Mouse (Mus musculus): ENCODE data around the gene Rnf217.

Gene Rnf217

DNA sequence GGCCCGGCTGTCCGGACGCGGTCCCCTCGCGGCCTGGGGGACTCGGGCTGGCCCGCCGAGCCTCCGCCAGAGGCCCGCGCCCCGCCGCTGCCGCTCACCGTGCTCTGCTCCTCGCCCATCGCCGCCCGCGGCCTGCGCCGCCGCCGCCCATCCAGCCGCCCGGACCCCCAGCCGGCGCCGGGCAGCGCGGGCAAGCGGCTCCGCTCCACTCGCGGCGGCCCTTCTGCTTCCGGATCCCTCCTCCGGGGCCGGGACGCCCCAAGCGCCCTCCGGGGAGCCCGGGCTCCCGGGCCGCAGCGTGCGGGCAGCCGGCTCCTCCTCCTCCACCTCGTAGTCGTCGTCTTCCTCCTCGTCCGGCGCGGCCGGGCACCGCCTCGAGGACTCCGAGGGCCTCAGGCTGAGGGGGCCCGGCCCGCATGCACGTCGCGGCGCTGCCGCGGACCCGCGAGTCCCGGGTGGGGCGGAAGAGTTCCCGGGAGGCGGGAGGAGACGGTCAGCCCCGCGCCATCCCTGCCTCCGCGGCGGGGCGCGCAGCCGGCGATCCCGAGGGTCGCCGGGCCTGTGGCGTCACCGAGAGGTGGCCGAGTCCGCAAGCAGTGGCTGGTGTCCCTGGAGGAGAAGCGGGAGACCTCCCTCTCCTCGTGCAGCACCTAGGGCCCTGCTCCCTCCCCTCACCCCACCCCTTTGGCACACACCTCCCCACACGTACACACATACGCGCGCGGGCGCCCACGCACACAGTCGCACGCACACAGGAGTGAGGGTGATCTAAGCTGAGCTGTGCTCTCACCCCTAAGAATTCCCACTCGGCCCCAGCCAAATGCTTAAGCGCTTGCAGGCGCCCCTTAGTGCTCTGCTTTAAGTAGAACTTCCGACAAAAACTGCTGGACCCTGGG, at the start of gene Rnf217:
Rnf217 (minus strand) TSS at position 119 of the 896 bp plus-strand sequence.
- DNase-seq = peak; percentile 76

DNA sequence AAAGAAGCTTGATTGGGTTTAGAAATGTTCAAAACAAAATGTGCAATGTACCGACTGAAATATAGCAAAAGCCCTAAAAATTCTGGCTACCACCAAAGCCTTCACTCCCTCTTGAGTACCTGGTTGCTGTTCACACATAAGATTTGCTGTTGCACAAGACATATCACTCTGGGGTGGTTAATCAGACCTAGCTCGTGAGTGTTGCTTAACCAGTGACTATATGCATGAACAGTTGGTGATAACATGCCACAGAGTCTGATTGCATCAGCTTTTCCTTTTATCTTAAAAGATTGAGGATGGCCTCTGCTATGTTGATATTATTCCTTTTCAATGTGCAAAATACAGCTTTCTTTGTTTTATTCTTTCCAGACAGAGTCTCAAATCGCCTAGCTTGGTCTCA, 38.3 kb upstream of the Rnf217 start:
- DNase-seq = no peak

DNA sequence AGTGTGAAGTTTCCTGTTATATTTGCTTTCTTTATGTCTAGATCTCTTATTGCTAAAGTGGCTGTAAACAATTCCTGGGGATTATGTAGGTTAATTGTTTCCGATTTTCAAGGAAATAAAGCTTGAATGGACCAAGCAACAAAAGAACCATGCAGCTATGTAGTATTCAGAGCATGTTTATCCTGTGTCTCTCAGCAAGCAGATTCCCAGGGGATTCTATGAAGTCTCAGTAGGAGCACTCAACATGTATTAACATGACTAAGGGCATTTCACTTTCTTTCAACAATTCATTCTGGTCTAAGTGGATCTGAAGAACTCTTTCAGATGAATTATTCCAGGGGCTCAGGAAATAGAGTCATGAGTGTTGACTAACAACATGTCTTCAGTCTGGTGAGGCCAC, 37.1 kb upstream of the Rnf217 start:
- no peak for DNase-seq

DNA sequence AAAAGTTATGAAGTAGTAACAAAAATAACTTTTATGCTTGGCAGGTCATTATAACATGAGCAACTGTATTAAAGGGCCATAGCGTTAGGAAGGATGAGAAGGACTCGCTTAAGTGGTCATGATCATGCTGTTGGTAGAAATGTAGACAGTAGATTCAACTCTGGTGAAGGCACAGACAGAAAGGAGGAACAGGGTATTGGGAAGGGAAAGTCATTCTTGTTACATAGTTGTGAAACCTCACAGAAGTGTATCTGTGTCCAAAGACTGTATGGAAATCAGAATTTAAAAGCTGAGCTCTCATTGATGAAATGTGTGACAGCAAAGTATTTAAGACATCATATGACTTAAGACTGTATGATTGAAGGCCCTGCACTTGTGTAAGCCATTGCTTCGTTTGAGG, 26.1 kb upstream of the Rnf217 start:
- no peak for DNase-seq

DNA sequence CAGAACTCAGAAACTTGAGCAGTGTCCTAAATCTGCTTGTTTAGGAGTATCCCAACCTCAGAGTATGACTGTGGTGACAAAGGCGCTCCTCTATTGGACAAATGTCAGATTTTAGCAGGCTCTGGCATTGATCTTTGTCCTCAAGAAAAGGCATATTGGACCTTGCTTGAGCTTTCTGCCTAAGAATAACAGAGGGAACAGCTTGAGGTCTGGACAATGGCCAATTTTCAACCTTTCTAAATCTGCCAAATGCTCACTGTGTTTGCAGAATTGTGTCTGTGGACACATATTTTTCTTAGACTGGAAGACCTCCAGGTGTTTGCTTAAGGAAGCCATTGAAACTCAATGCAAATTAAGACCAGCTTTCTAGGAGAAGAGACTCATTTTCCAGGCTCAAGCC, 23.0 kb upstream of the Rnf217 start:
- peak; percentile 23 for DNase-seq

DNA sequence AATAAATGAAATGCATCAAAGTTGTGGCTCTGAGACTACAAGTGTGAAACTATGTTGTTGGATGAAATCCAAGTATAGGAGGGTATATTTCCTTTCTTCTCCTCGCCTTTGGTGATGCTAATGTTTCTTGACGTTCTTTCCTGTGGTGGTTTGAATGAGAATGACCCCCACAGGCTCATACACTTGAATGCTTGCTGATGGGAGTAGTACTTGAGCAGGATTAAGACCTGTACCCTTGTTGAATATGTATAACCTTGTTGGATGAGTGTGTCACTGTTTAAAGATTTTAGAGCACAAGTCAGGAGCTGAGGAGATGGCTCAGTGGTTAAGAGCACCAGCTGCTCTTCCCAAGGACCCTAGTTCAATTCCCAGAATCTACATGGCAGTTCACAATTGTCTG, 6.4 kb upstream of the Rnf217 start:
- no peak for DNase-seq

DNA sequence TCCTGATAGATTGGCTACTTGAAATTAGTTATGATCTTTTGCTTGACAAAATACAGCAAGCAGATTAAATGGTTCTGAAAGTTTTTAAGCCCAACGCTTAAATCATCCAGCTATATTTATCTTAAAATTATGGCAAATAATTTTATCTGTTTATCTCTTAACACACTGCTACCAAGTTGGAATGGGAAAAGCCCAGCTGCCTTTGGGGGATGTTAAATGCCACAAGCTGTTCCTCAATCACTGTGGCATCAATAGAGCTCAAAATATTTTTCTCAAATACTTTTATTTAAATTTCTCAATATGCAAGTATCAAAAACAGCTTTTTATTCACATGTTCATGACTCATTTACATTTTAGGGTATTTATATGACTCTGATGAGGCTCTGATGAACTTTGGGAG, 5.1 kb upstream of the Rnf217 start:
- DNase-seq = no peak

DNA sequence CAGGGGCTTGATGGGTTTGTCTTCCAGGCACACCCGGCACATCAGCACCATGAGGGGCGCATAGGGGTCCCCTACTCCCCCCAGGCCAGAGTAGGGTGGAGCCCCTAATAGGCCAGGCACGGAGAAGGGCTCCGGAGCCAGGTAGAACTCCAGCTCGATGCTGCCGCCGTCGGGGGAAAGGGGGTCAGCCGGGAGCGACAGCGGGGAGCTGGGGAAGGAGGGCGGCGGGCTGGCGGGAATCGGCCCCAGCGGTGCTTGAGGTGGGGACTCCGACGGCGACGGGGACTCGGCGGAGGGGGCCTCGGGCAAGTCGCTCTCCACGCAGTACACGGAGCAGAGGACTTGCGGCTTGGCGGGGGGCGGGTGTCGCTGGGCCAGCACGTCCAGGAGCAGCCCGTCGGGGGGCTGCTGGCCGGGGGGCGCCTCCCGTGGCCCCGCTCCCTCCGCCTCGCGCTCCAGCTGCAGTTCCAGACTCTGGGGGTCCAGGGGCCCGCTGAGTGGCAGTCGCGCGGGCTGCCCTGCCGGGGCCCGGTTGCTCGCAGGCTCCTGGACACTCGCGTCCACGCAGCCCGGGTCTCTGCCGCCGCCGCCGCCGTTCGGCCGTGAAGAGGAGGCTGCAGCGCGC, 431 bp downstream of the Rnf217 start:
- peak; percentile 44 for DNase-seq

DNA sequence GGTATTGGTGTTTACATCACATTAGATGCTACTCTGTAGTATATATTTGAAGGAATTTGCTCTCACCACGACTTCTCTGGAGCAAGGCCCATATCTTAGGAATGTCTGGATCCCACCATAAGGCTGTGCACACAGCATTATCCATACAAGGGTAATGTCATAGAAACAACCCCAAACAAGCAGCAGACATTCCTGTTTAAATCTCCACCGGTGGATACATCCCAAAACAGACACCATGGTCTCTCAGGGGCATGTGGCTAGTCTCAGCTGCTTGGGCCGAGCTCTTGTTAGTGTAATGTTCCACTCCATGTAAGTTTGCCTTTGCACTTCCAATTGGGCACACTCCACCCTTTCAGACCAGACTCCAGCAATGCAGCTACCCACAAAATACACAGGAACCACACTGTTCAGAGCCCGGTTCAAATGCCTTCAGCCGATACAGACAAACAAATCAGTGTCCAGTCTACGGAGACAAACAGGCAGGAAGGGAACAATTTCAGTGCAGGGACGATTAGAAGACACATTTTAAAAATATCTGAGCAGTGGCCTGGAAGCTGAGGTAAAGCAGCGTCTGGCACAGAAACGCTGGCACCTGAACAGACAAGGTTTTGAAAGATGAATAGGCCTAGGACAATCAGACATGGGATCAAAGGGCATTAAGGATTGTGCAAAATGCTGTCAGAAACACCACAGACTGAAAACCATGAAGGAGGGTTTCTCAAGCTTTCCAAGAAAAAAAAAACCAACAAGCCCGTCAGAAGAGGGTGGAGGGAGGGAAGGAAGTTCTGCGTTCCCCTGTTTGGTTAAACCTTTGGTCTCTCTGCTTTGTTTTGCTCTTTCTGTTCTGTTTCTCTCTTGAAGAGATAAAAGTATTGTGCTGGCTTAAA, 1.8 kb downstream of the Rnf217 start:
- DNase-seq = no peak

DNA sequence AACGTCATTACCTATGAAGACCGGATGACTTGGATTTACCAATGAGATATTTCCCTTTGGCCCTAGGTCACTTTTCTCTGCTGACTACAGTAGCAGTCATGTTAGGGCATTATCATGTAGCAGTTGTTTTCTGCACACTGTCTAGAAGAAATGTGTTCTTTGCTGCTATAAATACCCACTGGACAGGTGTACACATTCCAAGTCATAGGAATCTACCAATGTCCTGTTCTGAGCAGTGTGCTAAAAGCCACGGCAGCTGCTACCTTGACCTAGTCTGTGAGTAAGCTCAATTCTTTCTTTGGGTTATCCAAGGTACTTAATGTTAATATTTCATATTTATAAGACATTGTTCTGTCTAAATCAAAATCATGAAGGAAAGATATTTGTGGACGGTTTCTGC, 5.1 kb downstream of the Rnf217 start:
- no peak for DNase-seq

DNA sequence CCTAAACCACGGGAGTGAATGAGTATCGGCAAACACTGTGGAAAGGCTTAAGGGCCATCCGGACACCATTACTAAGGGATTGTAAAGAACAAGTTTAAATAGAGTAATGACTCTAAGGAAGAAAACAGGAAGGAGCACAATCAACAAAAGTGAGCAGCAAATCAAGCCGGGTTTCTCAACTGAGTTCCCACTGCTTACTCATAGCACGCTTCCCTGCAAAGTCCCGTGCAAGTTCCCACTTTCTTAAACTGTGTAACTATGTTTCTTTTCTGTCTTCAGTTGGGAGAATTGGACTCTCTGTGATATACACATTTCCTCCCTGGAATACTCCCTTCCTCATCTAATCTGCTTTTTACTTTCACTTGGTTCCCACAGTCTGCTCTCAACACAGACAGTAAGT, 8.9 kb downstream of the Rnf217 start:
- DNase-seq = no peak

DNA sequence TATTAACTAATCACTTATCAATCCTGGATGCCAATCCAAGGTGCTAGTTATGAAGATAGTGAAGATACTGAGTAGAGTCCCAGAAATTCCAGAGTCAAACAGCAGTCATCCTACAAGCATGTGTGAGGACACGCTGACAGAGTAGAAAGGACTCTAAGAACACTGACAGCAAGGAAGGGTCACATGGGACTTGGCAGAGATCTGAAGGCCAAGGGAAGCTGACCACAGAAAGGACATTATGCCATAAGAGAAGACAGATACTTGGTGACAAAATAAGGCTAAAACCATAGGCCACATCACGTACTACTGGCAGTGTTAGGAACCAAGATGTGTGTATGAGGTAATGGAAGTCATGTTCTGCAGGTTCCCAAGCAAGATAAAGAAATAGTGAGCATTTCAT, 11.1 kb downstream of the Rnf217 start:
- no peak for DNase-seq

DNA sequence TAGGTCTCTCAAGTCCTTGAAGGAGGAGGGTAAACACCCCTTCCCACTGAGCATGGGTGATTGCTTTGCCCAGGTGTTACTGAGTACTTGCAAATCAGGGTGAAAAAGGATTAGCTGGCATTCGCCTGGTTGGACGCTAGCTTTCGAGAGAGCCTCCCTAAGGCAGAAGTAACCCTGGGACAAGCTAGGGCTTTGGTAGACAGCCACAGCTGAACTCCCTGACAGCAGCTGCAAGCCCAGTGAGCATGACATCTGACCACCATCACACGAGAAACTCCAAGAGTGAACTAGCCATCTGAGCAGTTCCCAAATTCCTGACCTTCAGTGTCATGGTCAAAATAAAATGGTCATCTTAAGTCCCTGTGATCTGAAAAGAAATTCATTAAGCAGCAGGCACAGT, 12.2 kb downstream of the Rnf217 start:
- no peak for DNase-seq

DNA sequence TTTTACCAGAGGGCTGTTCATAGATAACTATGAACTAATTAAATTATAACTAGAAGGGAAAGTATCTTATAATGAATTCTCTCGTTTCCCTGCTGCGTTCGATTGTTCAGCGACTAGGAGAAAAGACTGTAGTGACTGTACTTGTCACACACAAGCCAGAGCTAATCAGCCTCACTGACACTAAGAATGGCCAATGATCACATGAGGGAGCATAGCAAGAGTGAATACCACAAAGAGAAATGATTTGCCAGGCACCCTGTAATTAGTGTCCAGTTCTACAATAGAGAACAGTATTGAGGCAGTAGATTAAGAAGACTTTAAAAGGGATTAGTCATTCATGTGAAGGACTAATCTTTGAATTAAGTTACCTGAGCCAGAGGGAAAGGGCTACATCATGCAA, 13.7 kb downstream of the Rnf217 start:
- DNase-seq = no peak

DNA sequence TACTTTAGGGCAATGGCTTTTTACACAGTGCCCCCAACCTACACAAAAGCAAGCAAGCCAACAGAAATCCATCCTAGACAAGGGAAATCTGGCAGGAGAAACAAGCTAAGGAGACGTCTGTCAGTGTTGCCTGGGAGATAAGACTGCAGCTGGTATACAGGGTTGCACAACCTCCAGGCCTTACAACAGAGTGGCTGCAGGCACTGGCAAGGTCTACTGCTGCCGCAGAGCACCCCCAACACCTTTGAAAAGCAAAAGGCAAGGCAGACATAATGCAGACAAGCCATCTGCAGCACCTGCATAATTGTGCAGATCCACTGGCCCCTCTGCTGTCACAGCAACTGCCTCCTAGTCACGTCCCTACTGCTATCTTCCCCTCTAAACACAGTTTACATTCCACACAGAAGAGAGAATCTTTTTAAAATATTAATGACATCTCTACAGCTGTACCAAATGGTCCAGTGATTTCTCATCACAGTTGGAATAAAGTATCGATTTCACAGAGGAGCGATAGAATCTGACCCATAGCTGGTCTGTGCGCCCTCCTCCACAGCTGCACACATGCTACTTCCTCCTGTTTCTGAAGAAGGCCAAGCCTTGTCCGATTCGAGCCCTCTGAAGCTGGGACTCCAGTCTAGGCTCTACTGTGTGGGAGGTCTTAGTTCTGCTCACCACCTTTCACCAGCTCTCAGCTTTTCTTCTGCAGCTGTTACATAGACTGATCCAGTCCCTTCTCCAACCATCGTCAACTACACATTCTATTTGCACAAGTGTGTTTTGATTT, 16.1 kb downstream of the Rnf217 start:
- no peak for DNase-seq

DNA sequence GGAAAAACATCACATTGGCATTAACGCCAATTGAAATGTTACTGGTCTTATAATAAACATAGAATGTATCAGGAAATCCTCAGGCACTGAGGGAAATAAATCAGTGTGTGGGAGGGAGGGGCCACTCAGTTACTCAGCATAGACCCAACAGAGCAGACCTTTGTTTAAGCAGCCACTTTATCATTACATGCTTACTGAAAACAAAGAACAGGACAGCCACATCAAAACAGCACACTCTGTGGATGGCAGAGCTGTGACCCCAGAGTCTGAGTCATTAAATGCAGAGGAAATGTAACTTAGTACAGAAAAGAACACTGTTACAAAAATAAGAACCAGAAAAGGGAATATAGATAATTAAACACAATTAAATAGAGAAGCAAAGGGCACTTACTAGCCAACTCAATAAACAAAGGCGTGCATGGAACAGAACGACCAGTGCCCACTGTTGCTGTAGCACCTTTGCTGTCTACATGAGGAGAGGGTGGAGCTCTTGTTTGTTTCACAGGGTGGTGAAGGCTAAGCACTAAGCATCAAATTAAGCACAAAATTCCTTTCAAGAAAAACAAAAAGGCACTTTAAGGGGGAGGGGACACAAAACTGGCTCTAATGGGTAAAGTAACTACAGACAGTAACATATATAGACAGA, 16.8 kb downstream of the Rnf217 start:
- DNase-seq = no peak

DNA sequence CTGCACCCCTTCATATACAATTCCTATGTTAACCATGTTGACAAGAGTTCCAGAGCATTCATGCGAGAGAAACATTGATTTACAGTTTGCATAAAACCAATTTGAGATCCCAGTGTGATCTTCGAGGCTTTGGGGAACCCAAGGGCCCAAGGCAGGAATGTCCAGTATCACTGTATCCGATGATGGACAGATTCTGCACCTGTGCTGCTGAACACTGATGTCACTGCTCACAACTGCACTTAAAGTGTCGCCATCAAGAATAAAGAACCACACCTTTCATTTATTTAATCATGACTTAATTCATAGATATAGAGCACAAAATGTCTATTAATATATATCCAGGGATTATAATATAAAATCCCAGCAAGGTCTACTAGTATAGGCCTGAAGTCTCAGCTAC, 28.3 kb downstream of the Rnf217 start:
- DNase-seq = no peak

DNA sequence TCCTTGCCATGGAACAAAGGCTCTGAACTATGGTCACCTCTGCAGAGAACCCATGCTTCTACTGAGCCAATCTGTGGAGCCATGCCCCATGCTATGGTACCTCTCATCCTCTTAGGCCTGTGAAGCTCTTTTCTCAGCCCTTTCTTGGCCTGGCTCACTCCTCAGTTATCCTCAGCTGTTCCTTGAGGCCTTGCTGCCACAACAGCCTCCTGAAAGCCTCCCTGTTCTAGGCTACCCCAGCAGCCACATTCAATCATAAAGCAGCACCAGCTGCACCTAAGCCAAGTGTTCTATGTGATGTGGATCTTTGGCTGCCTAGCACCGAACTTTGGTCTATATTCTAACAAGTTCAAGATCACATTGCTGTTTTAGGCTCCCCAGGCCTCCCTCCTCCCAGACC, 28.9 kb downstream of the Rnf217 start:
- DNase-seq = no peak

DNA sequence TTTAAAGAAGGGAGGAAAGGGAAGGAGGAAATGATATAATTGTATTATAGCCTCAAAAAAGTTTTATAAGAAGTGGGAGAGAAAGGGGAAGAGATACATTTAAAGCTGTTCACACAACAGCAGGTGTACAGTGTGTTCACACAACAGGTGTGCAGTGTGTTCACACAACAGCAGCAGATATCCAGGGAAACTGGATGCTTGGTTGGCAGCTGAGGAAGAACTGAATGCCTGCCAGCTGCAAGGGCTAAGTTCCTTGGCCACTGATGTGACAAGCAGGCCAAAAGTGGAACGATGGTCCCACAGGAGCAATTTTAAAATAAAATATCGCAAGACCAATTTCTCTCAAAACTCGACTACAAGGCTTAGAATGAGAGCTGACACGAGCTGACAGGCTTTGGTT, 35.7 kb downstream of the Rnf217 start:
- DNase-seq = no peak

DNA sequence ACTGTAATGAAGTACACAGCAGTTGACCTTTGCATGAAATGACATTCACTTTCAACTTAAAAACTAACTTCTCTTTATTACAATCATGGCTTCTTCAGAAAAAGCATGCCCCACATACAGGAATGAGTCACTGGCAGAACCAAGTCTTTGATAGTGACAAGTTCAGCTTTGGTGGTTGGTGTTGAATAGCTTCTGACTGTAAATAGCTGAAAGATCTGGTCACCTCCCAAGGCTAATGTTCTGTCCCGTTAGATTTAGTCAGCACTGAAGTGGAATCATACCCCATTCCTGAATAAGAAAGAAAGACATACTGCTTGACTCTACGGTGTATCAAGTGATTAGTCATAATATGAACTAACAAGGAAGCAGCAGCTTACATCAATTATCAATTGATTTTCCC, 51.7 kb downstream of the Rnf217 start:
- DNase-seq = no peak

DNA sequence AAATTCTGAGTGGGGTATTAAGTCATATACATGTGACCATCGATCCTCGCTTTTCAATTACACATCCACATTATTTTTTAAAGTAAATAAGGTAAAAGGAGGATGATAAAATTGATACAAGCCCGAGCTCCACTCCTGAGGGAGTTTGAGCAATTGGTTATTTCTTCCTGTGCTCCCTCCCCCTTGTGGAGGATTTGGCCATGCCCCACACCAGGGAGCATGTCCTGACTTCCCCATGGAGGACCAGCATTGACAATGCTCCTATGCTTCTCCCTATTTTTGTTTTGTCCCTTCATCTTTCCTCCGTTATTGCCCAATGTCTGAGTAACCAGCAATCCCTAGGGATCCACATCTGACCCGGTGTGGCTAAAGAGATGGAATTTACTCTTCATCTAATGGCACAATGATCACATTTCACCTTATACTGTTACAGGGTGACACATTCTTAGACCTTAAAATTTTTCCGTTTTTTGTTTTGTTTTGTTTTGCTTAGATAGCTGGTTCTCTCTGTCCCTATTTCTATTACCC, 53.5 kb downstream of the Rnf217 start:
- DNase-seq = no peak

DNA sequence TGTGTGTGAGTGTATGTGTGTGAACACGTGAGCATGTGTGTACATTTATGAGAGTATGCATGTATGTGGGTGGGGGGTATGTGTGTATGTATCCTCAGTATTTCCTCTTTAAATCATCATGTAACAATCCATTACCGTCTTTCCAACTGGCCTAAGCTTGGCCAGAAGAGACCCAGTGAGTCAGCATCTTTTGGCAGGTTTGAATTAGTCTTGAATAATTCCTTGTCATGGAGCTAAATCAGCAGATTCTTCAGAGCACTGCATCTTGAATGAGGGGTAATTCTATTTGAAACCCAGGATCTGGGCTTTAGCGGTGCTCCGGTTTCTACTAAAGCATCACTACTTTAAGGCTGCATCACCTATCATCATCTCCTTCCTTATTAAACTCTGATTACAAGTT, 55.7 kb downstream of the Rnf217 start:
- DNase-seq = no peak
